Mouse (Mus musculus): ENCODE data around the gene Trappc1. TPM values are rescaled to one million over a fixed set of nuclear protein-coding genes. Genes with fewer than 3 reads are reported as not detected.

Trappc1 gene
- total RNA-seq, 2 experiments from 2014 or later, result 103 to 132 TPM

DNA sequence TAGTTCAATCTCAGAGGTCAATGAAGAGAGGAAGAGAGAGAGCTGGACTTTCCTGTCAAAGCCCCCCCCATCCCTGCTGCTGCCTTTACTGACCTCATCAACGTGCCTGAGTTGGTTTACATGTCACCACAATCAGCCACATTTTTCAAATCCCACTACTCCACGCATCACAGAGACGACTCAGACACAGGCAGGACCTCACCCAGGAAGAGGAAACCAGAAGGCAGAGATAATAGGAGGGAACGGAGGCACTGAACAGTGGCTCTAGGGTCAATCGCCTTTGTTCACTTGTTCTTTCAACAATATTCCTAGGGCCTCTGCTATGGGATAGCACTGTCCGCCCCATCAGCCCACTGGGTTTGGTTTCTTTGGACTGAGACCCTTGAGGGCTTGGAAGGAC, 3.9 kb downstream of the Trappc1 start:
- no peak for ATAC-seq (replicated peaks; ENCODE audit: poor library complexity, severe bottlenecking)

- no peak for ATAC-seq (replicated peaks; ENCODE audit: poor library complexity, severe bottlenecking)
Observed at GRCm38 (mm10) chr11:69328517-69328916, 4.7 kb downstream of the Trappc1 start.

DNA sequence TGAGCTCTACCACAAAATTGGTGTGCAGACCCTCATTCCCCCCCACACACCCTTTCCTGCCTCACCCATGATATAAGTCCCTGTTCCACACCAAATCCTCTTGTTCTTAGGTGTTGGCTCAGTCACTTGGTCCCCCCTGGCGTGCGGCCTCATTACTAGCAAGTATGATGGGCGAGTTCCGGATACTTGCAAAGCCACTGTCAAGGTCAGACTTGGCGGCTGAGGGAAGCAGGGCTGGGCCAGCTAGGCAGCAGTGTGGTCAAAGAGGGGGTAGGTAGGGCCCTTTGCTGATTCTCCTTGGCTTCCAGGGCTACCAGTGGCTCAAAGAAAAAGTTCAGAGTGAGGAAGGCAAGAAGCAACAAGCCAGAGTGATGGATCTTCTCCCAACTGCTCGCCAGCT, 7.4 kb downstream of the Trappc1 start:
- ATAC-seq (replicated peaks; ENCODE audit: poor library complexity, severe bottlenecking), result no peak

GRCm38 (mm10) chr11:69331929-69332405, 8.2 kb downstream of the Trappc1 start:
- peak; percentile 31; the same call in 1 of the 2 replicates for ATAC-seq (replicated peaks; ENCODE audit: poor library complexity, severe bottlenecking)

- peak; percentile 54; the same call in 1 of the 2 replicates for ATAC-seq (replicated peaks; ENCODE audit: poor library complexity, severe bottlenecking)
Observed at GRCm38 (mm10) chr11:69332713-69333253, 9.0 kb downstream of the Trappc1 start.

DNA sequence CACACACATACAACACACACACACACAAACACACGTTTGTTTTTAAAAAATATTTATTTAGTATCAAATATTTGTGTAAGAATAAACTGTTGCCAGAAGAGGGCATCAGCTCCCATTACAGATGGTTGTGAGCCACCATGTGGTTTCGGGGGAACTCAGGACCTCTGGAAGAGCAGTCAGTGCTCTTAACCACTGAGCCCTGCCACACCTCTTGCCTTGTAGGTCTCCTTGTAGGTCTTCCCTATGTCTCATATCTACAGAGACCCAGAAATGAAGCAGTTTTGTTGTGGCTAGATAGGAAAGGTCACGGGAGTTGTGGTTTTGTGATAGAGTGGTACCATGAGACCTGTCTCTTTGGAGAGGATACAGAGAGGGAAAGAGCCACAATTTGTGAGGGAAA, 10.1 kb downstream of the Trappc1 start:
- no peak for ATAC-seq (replicated peaks; ENCODE audit: poor library complexity, severe bottlenecking)

GRCm38 (mm10) chr11:69334796-69335195, 11.0 kb downstream of the Trappc1 start:
- no peak for ATAC-seq (replicated peaks; ENCODE audit: poor library complexity, severe bottlenecking)

DNA sequence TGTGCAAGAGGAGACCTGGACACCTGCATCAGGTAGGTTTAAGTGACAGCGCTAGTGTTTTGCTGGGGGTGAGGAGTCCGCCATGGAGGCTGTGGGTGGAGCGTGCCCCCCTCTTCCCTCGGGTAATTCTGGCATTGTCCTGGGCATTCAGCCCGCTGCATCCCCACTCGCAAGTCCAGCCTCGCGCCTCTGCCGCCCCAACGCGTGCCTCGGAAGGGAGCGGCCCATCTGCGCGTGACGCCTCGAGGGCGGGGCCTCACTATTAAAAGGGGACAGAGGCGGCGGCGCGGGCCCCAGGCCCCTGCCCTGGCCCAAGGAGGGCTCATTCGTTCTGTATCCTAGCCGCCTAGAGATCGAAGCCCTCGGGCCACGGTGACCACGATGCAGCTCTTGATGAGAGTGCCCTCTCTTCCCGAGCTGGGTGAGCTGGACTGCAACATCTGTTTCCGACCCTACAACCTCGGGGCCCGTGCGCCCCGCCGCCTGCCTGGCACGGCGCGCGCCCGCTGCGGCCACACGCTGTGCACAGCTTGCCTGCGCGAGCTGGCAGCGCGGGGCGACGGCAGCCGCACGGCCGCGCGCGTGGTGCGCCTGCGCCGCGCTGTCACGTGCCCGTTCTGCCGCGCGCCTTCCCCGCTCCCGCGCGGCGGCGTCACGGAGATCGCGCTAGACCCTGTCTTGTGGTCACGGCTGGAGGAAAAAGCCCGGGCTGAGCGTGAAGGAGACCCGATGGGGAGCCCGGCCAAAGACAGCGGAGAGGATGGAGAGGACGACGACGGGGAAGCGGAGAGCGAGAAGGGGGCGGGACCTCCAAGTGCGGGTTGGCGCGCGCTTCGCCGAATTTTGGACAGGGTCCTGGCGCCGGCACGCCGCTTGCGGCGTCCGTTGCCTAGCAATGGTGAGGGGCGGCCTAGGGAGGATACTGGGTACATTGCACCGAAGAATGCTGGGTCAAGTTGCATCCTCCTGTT, 16.7 kb downstream of the Trappc1 start, which contains the start of gene Rnf227:
Rnf227 (plus strand) TSS at position 301 of the 971 bp plus-strand sequence.
- ATAC-seq (replicated peaks; ENCODE audit: poor library complexity, severe bottlenecking), result peak; percentile 61

DNA sequence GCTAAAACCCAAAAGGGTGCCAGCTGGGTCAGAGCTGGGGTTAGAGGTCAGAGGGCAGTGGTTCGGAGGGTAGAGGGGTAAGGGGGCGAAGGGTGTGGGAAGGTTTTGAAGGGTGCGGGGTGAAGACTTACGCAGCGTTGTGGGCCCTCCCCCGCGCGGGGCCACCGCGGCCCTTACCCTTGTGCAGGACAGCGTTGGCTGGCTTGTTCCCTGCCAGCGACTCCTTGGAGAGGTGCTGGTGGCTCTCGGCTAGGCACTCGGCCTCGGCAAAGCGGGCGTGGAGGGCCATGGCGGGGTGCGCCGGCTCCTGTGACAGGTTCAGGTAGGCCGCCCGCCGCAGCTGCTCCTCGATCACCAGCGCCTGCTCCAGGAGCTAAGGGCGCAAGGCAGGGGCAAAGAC, 22.7 kb downstream of the Trappc1 start:
- no peak for ATAC-seq (replicated peaks; ENCODE audit: poor library complexity, severe bottlenecking)

GRCm38 (mm10) chr11:69356544-69356943, 32.8 kb downstream of the Trappc1 start:
- ATAC-seq (replicated peaks; ENCODE audit: poor library complexity, severe bottlenecking), result no peak

- ATAC-seq (replicated peaks; ENCODE audit: poor library complexity, severe bottlenecking), result no peak
Observed at GRCm38 (mm10) chr11:69357690-69358089, 33.9 kb downstream of the Trappc1 start.

DNA sequence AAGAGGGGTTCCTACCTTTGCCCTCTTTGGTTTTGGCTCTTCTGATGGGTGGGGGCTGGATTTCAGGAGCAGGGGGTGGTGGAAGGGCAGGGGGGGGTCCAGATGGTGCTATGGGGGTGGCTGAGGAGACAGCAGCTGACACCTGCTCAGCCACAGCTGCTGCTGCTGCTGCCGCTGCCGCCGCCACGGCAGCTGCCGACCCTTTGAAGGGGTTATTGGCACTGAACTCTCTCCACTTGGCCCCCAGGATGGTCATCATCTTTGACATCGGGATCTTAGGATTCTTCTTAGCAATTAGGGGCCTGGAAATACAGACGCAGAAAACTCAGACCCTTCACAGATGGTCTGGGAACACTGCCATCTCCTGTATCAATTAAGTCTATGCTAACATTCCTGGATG, 38.2 kb downstream of the Trappc1 start:
- no peak for ATAC-seq (replicated peaks; ENCODE audit: poor library complexity, severe bottlenecking)

GRCm38 (mm10) chr11:69362479-69362878, 38.7 kb downstream of the Trappc1 start:
- ATAC-seq (replicated peaks; ENCODE audit: poor library complexity, severe bottlenecking), result no peak

DNA sequence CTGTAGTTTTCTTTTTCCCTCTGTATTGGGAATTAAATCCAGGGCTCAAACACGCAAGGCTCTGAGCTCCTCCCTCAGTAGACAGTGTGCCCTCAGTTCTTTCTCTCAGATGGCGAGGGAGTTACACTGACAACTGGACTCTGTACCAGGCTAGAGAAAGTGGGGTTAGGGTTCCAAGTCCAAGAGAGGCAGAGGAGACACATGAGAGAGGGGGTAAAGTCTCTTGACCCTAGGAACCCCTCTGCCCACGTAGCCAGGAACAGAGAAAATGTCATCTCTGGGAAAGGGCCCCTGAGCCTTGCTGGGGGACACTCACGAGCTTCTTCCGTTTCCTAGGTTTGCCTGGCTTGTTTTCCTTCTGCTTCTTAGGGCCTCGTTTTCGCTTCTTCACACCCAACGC, 40.6 kb downstream of the Trappc1 start:
- ATAC-seq (replicated peaks; ENCODE audit: poor library complexity, severe bottlenecking), result no peak

GRCm38 (mm10) chr11:69364910-69365309, 41.1 kb downstream of the Trappc1 start:
- ATAC-seq (replicated peaks; ENCODE audit: poor library complexity, severe bottlenecking), result 0 out of 2 replicates have a peak, but pooled peaks have one; percentile 12

DNA sequence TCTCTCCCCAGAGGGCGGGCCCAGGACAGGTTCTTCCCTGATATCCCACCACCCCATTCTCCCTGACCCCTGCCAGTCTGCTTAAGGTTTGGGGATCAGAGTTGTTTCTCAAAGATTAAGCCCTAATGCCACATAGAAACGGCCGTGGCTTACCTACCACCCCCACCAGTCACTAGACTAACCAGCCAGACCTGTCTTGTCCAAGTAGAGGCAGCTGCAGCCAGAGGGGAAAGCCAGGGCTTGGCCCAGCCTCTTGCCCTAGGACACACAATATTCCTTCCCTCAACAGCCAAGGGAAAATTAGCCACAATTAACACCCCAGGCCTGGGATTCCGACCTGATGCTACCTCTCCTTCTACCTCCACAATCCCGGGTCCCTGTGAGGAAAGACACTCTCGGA, 41.9 kb downstream of the Trappc1 start:
- no peak for ATAC-seq (replicated peaks; ENCODE audit: poor library complexity, severe bottlenecking)

GRCm38 (mm10) chr11:69366157-69366854, 42.5 kb downstream of the Trappc1 start:
- ATAC-seq (replicated peaks; ENCODE audit: poor library complexity, severe bottlenecking), result peak; percentile 74

GRCm38 (mm10) chr11:69366855-69367615, 43.3 kb downstream of the Trappc1 start:
- no peak for ATAC-seq (replicated peaks; ENCODE audit: poor library complexity, severe bottlenecking)

DNA sequence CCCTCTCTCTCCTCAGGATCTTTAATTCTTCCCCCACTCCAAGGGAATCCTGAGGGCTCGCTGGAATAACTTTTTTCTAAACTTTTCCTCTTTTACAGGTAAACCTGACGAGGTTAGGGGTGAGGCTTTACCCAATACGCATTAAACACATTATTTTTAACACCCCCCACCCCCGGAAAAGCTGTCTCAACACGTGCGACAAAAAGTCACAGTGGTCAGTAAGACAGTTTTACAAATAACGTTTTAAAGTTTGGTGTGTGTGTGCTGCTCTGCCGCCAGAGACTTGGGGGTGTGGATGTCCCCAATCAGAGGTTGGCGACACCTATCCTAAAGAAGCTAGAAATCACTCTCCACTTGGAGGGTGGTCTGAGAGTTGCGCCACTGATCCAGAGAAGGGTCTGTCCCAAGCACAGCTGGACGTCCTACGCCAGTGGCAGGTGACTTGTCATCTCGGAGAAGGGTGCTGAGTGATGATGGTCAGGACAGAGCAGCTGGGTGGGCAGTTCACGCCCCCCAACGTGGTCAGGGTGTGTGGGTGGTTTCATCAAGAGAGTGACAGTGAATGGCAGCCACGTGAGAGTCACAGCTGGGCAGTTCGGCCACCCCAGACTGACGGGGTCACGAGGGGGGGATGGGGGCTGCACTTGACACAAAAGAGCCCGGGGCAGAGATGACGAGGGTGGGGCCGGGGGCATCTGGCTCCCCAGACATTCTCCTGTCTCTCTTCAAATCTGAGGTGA, 44.0 kb downstream of the Trappc1 start:
- peak; percentile 31 for ATAC-seq (replicated peaks; ENCODE audit: poor library complexity, severe bottlenecking)
